Mouse (Mus musculus) kidney, postnatal 25 days (tissue): ENCODE measurements around the gene Mettl13.

ENCODE experiments used
- DNase-seq, 2 experiments: peaks; one replicate each; pipeline ENCODE4 v3.0.0; 2021; ENCODE audit warnings: mixed read lengths in 2 of 2

The Mettl13 gene

DNA sequence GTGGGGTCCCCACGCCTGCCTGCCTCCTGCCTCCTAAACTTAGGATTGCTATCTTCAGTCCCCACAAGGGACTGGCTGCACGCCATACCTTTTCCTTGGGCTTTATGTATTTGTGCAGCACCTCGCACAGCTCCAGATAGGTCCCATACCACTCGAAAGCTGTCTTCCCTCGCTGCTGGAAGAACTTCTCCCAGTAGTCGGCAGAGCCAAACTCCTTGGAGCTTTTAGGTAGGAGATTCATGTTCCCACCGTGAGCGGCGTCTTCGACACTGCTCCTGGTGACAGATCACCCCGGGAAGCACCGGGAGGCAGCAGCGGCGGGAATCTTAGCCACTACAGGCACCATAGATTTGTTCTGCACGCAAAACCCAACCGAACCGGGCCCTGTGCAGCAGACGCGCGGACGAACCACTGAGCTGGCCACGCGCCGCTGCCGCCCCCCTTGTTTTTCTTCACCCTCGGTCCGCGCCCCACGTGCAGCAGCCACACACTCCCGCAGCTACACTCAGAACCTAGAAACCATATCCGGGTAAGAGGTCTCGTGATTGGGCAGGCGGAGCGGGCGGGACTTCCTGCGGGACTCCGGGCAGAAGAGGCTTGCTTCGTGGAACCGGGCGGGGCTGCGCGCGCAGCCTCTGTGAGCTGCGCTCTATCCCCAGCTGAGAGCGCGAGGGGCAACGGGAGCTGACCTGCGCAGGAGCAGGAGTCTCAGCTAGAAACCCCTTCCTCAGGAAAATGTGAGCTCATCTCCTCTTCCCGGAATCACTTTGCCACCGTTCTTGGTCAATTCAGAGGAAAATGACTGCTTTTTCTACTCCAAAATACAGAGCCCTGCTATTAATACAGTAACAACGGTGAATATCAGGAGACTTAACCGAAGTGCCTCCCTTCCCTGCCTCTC is at the start of gene Mettl13:
Gene Mettl13 (minus strand): TSS at position 536 of the 901 bp plus-strand sequence.
- DNase-seq = peak; percentile 92 to 96

DNA sequence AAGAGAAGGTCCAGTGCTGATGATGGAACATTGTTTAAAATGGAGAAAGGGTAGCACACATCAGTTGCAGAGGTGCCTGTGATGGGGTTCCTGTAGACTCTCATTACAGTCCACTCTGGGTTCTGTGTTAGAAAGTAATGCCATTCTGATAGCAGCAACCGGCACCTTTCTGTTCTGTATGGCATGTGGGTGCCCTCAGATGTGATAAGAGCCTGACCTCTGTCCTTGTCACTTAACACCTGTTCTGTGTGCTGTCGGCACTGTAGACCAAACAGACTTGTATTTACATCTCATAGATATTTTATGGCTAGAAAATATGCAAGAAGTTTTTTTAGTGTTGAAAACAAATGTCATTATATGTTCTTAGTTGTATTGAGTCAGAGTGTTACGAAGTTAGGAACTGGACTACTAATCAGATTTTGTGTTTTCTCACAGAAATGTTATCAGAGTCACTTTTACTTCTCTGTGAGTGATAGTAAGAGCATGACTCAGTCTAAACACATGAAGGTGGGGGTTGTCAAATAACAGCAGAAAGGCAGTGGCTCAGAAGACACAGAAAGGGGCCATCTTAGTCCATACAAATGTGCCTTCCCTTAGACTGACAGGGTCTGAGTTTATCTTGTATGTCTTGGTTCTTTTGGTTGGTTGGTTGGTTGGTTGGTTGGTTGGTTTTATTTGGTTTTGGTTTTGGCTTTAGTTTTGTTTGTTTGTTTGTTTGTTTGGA is 49.2 kb upstream of the Mettl13 start:
- no peak for DNase-seq

DNA sequence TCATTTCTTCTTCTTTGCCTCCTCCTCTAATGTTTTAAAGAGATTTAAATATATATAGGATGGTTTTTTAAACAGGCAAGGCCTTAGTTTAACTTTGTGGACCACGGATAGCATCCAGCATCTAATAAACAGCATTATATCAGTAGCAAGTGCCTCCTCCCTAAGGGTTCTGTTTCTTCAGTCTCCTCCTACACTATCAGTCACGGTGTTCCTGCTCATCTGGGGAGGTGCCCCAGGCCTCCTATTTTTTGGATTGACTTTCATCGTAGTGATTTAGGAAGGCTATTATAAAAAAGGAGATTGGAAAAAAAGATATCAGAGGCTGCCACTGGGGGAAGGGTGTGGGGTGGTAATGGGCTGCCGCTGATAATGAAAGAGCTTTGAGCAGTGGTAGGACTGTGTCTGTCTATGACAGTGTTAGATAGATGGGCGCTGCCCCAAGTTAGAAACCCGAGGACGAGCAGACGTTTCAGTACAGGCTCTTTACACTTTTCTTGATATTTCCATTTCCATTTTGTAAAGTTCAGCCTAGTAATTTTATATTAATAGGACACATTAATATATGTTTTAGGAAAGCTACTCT is 42.2 kb upstream of the Mettl13 start:
- no peak for DNase-seq

DNA sequence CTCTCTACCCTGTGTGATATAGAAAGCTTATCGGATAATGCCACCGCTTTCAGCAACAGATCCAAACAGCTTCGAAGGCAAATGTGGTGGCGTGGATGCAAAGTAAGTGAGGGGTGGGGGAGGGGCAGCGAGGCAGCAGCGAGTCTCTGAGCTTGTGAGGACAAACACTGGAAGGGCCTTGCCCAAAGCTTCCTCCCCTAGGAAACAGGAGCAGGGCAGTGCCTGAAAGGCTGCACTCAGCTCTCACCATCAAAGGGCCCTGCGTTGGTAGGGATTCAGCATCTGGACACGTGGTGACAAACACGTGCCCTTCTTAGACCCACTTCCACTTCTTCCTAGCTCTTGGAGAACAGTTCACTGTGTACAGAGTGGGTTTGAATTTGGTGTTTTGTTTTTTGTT is 41.1 kb upstream of the Mettl13 start:
- DNase-seq = peak in 1 of 2 experiments; percentile 4

DNA sequence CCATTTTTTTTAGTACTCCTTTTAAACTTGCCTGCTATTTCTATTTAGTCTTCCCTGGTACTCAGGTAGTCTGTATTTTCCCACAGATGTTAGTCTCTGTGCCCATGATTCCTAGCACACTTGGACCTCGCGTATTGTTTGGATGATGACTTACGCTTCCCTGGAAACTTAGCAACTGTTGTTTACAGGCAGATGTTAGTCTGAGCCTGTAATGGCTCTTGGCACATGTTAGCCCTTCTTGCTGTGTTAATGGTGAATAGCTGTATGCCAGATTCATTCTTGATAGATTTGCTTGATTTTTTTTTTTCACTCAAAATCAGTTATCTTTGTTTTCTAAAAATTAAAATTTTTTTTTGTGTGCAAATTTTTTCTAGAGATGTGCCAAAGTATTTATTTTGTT is 40.3 kb upstream of the Mettl13 start:
- no peak for DNase-seq

DNA sequence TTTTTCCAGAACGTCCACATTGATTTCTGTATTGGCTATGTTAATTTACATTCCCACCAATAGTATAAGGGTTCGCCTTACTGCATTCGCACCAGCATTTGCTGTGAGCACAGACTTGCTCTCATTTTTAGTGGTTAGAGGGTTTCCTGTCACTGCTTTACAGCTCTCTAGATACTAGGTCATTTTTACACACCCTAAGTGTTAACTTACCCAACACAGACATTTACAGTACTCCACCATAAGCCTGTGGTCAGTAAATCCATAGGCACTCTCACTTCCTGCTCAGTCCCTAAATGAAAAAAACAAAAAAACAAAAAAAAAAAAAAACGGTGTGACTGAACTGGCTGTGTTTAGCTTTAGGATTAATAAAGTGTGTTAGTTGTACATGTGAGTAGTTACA is 37.9 kb upstream of the Mettl13 start:
- no peak for DNase-seq

DNA sequence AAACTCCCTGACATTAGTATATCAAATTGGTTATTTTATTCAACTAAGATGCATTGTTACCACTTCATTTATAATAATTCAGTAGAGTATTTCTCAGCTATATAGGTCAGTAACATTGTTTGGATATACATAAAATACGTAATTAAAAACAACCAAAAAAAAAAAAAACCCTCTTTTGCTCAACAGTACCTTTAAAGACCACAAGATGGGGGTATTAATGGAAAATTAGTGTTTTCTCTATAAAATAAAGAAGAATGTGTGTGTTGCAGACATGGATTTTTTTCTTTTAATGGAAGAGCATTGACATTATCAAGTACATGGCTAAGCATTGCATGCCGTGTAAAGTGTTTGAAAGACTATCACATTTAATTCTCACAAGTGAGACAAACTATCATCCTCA is 34.5 kb upstream of the Mettl13 start:
- DNase-seq = no peak

DNA sequence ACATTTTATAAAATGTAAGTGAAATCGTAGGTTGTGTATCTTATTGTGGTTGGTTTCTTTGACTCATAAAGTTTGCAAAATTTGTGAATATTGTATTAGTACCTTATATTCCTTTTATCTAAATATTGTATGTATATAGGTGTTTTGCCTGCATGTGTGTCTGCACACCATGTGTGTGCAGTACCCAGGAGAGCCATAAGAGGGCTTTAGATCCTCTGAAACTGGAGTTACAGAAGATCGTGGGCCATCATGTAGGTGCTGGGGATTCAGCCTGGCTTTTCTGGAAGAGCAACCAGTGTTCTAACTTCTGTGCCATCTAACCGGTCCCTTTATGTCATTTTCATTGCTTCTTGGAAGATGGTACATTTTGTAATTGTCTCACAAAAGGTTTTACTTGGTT is 26.7 kb upstream of the Mettl13 start:
- DNase-seq = no peak

- DNase-seq = peak in 1 of 2 experiments; percentile 19
Measured at GRCm38 (mm10) chr1:162570931-162571601, 22.7 kb upstream of the Mettl13 start.

GRCm38 (mm10) chr1:162570260-162570748 is 22.0 kb upstream of the Mettl13 start, which contains the start of gene Vamp4:
Gene Vamp4, plus strand, starts transcription at chr1:162570515.
- peak; percentile 91 to 96 for DNase-seq

DNA sequence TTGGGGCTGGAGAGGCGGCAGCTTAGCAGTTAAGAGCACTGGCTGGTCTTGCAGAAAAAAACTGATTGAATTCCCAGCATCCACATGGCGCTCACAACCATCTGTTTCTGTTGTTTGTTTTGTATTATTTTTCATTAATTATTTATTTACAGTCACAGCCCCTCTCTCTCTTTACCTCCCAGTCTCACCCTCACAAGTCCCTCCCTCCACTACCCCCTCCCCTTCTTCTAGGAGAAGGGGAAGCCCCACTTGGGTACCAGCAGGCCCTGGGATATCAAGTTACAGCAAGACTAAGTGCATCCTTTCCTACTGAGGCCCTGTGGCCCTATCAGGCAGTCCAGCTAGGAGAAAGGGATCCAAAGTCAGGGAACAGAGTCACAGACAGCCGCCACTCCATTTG is 19.0 kb upstream of the Mettl13 start:
- no peak for DNase-seq

- DNase-seq = peak in 1 of 2 experiments; percentile 10
Measured at GRCm38 (mm10) chr1:162564992-162565391, 16.6 kb upstream of the Mettl13 start.

DNA sequence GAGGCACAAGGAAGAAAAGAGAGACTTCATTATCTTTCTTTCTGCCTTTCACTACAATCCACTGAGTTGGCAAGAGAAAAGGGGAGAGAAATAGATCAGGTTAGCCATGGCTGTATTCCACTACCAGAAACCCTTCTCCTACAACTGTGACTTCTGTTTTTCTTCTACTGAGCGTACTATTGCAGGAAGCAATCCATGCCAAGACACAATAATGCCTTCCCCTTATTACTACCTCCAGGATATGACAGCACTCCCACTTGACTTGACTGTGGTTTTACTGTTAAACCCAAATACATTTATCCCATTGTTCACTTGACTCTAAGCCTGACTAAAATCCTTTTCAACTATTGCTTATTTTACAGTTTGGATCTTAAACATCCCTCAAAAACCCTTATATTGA is 14.9 kb upstream of the Mettl13 start:
- DNase-seq = no peak

DNA sequence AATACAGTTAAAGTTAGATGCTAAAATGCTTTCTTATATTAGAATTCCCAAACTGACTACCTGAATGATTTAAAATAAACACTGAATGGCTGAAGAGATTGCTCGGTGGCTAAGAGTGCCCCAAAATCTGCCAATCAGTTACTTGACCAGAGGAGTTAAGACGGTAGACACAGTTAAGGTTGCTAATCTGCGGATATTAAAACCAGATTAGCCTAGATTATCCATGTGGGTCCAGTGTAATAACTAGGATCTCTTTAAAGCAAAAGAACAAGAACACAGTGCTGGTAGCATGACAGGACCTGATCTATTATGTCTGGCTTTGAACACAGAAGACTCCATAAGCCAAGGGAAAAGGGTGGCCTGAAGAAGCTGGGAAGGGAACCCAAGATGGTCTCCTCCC is 5.8 kb upstream of the Mettl13 start:
- DNase-seq = no peak

- DNase-seq = no peak
Measured at GRCm38 (mm10) chr1:162552956-162553355, 4.6 kb upstream of the Mettl13 start.

GRCm38 (mm10) chr1:162549615-162550283 is 1.4 kb upstream of the Mettl13 start:
- DNase-seq = no peak

DNA sequence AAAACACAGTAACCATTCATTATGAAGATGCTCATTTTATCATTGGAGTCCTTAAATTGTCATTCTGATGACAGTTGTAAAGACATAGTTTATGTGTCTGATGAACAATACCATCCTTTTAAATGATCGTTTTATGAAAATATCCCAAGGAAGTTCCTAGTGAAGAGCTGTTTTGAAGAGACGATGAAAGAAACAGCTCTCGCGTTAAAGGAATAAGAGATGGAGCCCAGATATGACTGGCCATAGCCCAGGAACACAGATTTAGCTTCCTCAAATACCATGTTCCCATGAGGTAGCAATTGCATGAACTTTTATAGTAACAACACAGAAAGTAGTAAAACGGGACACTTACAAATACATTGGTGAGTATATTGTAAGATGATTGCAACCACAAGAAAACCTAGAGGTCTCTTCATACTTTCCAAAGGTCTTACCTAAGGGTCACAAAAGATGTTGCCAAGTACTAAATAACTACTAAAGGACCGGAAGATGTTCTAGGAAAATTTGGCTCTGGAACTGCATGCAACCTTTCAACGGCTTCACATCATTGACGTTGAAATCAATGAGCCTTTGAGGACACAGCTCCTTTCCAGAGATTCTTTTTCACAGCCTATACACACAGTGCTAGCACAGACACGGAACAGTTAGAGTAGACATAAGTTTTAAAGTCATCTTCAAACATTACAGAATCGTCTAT is 714 bp upstream of the Mettl13 start:
- DNase-seq = no peak

DNA sequence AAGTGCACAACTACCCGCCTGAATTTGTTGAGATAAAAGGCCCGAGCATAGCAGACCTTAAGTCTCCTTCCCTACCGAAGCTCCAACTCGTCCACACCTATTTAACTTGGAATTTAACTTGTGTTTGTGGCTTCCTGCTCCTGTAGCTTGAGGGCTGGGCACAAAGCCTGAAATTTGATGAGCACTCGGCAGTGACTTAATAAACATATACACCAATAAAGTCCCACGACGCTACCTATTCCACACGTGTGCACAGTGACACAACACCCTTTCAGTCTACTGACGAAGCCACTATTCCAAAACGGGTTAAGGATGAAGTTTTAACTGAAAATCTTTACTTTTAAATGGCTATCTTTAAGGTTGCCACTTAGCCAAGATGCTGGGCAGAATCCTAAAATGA is 744 bp downstream of the Mettl13 start:
- no peak for DNase-seq

DNA sequence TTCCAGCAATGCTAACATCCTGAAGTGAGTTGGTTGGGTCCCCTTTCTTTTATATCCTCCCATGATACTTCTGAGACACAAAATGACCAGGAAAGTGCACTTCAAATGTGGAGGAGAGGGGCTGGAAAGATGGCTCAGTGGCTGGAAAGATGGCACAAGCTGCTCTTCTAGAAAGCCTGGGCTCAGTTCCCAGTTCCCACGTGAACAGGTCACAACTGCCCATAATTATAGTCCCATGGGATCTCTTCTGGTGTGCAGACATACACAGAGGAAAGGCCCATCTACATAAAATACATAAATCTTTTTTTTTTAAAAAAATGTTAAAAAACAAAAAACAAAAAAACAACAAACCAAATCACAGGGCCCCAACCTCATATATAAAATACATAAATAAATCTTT is 5.1 kb downstream of the Mettl13 start:
- DNase-seq = no peak

GRCm38 (mm10) chr1:162533766-162534560 is 14.4 kb downstream of the Mettl13 start:
- DNase-seq = no peak

- DNase-seq = no peak
Measured at GRCm38 (mm10) chr1:162532330-162532729, 16.0 kb downstream of the Mettl13 start.
